Mouse (Mus musculus) retina, embryonic 14.5 days (tissue): Measurements from ENCODE around the gene Gm17571.

Experiments used
- DNase-seq: peaks from one replicate; pipeline ENCODE4 v3.0.0-alpha.2; 2015; ENCODE audit warnings: low spot score

Gm17571 gene

DNA sequence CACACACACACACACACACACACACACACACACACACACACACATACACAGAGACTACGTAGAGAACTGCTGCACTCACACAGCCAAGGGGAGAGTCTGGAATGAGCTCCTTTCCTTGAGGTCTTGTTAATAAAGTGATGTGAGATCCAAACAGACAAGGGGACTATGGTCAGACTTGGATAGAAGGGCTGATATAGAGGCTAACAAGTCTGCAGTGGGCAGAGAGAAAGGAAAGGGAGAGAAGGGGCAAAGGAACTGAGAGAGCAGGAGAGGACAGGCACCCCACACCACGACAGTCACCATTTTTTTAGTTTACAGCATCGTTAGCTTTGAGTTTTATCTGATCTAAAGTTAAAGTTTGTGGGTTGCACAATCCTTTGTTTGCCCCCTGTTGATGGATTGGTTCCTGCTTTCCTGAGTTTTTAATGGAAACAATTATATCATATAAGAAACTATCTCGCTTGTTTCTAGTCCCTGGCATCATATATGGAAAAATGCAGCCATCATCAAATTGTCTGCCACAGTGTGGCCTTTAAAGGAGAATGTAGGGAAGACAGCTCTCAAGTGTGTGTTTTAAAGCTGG, at the start of gene Gm17571:
Gene Gm17571, minus strand, starts transcription at position 51 of the 583 bp plus-strand sequence.
- DNase-seq: no peak

DNA sequence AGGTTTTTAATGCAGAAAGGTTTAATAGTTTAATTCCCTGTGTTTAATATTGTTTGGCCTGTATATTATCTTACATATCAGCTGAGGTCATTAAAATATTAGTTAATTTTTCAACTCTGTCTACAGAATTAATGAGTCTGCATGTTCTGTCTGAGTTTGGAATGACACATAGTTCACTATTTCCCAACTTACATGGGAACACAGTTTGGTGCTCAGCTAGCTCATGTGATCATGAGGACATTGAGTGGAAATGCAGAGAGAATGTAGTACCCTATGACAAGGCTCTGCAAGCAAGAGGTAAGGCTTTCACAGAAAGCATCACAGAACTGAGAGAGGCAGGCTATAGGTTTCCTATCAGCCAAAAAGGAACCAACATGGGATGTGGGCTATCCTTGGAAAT, 49.0 kb upstream of the Gm17571 start:
- no peak for DNase-seq

DNA sequence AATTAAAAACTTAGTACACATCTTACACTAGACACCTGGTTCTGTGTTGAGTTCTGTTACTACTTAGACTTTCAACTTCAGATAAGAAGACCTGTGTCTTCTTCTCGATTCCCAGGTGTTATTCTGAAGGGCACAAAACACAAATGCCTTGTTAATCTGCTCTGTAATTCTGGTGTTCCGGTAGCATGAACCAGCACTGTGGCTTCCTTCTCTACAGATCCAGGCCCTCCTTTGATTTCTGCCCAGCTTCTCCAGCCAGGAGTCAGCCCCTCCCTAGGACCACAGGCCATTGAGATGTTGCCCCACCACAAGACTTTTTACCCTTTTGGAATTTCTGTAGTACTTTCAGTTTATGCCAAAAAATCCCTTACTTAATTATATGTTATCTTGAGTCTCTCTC, 47.2 kb upstream of the Gm17571 start:
- DNase-seq: no peak

DNA sequence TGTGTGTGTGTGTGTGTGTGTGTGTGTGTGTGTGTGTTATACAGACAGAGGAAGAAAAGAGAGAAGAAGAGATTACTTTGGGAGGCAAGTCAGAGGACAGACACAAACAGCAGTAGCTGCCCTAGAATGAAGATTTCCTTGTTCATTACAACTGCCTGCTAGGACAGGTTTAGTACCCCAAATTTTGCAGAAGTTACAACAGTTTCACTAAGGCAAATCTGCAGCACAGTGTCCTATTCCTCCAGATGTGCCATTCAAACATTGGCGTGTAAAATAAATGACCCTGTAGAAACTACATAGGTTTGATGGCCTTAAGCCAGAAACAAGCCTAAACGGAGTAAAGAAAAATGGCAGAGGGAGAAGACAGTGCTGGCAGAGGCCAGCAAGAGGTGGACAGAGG, 46.3 kb upstream of the Gm17571 start:
- no peak for DNase-seq

DNA sequence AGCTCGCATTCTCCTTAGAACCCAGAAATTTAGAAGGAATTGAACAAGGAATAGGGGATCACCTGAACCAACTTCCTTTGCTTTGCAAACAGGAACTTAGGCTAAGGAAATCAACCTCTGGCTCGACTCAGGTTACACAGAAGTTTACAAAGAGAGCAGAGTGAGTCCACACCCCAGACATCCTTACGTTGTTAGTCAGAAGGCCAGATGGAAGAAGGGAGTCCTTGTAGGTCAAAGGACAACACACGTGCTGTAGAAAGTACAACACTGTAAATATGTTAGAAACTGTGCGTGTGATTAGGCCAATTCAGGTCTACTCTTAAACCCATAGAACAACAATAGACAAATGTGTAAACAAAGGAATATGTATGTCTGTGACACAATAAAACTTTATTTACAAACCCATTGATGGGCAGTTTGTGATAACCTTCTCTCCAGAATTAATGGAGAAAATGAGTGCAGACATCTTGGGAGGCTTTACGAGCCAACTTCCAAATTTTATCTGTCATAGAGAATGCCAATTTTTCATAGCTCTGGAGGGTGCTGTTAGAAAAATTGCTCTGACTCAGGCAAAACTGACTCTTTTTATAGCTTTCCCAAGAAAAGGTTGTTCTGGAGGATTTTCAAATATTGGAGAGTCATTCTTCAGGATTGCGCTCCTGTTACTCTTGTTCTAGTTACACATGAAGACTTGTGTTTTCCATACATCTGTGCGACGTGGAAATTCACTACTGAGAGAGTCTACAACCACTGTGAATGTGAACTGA, 45.5 kb upstream of the Gm17571 start:
- DNase-seq: no peak

DNA sequence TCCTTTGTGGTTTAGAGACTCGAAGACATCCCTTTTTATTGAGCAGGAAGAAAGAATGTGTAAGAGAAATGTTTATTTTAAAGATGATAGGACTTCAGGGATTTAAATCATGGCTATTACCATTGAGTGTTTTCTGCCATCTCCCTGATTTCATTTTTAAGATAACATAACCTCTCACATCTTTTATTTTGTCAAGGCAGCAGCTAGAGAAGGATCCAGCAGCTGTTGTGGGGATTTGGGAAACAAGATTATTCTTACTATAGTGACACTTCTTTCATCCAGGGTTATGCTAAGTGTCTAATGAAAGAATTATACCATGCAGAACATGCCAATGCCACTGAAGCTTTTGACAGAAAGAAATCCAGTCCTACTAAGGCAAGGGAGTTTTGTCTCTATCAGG, 44.6 kb upstream of the Gm17571 start:
- DNase-seq: no peak

DNA sequence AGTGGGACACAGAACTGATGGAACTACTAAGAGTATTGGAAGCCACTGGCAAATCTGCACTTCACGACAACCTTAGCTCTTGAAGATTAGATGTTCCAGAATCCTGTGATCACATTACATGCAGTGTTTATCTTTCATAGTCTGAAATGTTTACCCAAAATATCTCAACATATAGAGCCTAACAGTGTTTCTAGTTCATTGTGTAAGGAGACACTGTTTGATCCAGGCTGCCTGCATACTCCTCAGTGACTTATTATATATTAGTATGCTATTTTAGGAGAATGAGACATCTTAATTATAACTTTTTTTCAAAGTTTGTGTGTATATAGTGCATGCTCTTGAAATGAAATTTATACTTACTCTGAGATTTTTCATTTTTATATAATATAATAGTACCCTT, 39.4 kb upstream of the Gm17571 start:
- DNase-seq: no peak

DNA sequence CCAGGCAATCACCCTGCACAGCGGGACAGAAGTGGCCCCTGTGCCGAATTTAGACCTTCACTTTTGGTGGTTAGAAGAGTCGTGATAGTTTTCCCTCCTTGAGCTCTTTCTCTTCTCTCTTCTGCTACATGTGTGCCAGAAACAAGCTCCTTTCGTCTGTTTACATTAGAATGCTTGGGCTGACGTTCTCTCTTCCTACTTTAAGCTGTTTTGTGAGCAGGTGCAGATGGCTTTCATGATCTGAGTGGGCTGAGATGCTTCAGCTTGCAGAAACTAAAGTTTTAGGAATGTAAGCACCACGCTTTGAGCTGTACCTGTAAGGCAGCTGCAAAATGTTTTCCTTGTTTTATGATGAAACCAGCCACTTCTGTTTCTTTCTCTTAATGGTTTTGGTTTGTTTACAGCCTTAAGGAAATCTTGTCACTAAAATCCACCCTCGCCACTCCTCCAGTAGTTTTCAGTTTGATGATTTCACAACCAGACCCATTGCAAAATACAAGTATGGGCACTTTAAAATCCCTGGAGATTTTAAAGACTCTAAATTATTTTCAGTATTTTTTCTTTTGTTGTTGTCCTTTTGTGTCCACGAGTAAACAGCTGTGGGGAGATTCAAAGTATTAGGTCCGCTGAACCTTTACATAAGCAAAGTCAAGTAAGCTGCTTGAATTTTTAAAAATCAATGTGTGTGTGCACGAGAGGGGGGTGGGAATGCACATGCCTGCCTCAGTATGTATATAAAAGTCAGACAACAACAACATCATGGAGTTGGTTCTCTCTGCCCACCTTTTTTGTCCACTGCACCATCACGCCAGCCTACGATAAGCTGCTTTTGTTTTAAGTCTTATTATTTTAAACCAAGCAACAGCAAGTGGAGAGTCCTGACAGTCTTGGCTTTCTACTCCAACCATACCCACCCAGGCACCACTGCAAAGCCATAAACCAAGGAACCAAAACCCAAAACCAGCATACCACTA, 38.0 kb upstream of the Gm17571 start:
- peak; percentile 24 for DNase-seq

DNA sequence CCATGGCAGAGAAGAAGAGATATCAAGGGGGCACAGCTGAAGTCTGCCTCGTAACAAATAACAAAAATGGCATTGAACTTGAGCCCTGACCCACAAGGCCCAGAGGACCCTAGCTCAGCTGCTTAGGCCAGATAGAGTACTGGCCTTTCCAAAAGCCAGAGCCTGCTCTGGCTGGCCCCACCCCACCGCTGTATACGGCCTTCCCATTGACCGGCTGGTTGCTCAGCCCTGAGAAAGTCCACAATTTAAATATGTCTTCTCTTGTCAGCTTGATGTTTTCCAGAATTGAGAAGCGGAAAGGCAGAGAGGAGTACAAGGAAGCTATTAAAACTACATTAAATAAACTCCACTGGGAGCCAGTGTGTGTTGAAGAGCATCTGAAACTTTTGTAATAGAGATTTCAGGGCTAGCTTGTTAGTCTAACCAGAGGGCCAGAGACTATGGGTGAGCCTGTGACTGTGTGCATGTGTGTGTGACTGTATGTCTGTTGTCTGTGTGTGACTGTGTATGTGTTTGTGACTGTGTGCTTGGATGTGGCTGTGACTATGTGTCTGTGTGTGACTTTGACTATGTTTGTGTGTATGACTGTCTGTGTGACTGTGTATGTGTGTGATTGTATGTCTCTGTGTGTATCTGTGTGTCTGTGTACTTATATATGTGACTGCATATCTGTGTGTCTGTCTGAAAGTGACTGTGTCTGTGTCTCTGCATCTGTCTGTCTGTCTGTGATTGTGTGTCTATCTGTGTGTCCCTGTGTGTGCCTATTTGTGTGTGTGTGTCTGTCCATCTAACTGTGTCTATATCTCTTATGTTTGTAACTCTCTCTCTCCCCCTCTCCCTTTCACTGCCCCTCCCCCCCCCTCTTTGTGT, 36.9 kb upstream of the Gm17571 start:
- DNase-seq: no peak

DNA sequence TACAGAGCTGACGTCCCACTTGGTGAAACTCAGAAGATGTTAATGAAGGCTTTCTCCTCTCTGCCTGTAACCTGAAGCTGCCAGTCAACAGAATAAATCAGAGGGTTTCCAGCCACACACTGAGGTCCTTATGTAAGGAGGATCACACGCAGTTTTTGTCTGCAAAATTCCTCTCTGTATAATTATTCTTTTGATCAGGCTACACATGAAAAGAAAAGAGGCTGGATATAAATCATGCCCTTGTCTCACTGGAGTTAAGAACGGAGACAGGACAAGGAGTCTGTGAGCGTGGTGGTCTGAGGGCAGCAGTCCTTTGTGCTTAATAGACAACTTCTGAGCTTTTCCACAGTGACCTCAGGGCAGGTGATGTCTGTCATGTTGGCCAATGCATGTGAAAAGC, 32.7 kb upstream of the Gm17571 start:
- no peak for DNase-seq

DNA sequence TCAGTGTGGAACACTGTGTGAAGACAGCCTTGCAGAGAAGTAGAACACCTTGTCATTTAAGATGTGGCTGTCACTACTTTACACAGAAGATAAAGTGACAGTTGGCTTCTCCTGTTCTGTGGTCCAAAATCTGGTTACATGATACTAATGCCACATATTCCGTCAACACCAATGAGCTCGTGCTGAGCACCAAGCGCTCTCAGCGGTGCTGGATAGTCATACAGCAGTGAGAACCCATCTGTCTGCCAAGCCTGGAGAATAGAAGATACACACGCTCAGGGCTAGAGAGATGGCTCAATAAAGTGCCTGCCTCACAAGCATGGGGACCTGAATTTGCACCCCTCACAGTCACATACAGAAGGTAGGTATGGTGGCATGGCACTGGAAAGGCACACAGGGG, 28.4 kb upstream of the Gm17571 start:
- DNase-seq: no peak

DNA sequence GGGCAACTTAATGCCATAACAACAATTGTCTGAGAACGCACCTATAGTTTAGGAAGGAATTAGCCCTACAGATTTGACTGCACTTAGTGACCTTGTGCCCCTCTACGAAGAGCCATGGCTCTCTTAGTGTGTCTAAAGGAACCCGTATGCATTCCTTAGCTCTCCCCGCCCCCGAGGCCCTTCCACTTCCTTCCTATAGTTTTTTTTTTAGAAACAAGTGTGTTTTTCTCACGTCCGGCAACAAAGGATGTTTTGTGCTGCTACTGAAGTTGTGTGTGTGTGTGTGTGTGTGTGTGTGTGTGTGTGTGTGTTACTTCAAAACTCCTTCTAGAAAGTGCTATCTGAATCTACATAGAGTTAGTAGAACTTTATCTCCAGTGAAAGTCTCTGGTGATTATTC, 23.5 kb upstream of the Gm17571 start:
- no peak for DNase-seq

DNA sequence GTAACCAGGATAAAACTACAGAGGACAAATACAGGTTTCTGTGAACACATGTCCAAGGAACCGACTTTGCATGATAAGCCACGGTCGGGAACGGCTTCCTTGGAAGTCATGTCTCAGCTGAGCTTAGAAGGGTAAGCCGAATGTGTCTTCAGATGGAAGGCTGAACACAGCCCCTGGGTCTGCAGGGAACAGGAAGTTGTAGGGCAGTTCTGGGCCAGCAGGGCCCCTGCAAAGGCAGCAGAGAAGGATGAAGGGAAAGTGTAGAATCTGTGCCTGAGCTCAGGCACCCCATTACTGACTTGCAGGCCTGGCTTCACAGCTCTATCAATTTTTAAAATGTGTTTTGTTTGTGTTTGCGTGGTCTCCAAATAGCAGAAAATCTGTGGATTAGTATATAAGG, 22.2 kb upstream of the Gm17571 start:
- DNase-seq: no peak

DNA sequence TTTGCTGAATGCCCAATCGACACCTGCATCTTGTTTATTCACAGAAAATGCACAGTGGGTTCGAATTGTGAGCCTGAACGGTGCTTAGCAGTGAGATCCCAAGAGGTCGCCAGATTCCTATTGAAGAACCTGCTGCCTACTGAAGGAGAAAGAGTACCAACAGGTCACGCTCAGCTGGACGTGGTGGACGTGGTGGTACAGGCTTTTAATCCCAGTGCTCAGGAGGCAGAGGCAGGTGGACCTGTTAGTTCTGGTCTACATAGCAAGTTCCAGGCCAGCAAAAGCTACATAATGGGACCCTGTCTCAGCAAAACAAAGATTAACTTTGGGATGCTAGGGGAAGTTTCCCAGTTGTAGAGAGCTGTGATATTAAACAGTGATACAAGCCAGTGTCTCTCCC, 21.2 kb upstream of the Gm17571 start:
- no peak for DNase-seq

DNA sequence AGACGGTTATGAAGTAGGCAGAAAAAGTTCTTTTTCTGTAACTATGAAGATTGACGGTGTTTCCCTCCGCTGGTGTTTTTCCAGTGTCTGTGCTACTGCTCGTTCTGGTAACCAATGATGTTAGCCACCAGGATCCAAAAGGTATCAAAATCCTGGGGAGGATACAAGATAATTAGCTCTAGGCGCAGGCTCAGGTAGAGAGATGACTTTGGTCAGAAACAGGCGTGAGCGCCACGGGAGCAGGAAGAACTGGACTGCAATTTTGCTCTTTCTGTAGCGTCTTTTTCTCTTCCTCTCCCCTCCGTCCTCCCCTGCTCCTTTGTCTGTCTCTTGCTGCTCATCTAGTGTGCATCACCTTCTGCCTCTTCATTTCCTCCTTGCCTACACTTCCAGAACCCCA, 20.3 kb upstream of the Gm17571 start:
- no peak for DNase-seq

DNA sequence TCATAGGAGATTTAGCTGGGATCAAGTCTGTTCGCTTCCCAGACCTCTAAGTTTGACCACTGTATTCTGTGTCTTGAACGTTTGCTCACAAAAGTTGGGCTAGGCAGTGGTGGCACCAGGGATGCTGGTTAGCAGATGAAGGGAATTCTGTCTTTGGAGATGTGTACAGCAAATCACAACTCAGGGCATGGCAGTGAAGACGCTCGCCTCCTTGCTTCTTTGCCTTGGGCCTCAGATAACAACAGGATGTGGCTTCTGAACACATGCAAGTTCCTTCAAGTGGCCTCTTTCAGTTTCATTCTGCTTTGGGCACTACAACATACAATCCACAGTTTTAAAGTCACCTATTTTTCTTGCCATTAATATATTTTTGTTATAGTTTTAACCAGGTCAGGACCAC, 19.8 kb upstream of the Gm17571 start:
- DNase-seq: no peak

DNA sequence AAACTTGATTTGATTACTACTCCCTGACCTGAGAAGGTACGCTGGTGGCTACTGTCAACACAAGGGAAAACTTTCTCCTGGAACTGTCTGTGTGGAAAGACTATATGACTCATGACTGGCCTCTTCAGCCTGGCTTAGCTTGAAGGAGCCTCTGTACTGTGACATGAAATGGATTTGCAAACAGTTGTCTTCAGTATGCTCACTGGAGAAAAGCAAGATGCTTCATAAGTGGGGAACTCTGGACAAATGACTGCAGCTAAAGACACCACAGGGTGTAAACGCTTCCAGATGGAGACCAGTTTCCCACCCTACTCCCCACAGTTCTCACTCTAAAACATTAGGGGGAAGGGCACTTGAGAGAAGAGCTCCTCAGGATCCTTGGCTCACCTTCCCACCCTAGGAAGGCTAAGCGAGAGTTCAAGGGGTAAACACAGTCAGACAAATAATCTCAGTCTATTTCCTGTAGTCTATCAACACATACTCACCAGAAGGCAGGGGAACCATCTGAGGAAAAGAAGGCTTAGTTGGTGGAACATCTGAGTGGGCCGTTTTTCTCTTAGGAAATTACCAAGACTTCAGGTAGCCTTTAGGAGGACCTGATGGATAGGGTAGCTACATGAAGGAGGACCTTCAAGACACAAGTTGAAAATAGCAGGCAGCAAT, 18.9 kb upstream of the Gm17571 start:
- no peak for DNase-seq

DNA sequence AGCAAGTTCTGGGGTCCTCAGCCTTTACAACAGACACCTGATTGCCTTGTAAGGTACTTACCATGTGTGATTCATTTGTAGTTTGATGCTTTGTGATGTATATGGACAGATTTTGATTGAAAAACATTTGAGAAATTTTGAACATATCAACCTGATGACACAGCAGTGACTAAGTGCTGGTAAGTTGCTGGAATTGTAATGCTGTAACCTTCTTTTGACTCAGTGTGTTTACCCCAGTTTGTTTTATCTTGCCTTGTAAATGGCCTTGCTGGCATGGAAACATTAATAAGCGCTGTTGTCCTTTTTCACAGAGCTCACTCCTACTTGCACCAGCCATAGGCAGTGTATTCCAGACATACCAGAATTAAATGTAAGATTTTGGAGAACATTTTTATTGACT, 14.4 kb upstream of the Gm17571 start:
- DNase-seq: no peak

DNA sequence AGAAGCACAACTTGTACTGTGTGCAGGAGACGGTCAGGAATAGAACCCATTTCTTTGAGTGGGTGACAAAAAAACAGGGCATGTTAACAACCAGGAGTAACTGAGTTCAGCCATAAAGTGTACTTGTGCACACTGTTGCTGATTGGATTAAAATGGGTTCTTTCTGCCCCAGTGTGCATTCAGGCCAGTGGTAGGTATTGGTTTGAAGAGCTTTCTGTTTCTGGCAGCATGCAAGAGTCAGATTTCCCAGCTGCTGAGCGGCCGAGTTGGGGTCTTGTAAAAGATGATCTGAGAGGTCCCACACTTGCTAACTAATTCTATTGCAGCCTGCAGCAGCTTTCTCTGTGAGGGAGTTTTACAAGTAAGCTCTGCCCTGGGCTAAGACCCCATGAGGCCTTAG, 13.5 kb upstream of the Gm17571 start:
- DNase-seq: no peak

DNA sequence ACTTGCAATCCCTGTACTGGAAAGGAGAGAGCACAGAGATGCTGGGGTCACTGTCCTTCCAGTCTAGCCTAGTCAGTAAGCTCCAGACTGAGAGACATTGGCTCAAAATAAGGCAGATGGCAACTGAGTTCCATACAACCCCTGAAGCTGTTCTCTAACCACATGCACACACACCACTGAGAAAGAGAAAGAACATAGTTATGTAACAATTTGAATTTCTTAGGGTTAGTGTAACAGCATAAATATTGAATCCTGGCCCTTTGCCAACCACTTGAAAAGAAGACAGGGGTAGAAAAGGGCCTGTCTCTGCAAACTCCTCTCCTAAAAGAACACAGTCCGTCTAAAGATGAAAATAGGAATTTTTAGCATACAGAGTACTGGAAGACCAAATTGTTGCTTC, 12.8 kb upstream of the Gm17571 start:
- DNase-seq: no peak

DNA sequence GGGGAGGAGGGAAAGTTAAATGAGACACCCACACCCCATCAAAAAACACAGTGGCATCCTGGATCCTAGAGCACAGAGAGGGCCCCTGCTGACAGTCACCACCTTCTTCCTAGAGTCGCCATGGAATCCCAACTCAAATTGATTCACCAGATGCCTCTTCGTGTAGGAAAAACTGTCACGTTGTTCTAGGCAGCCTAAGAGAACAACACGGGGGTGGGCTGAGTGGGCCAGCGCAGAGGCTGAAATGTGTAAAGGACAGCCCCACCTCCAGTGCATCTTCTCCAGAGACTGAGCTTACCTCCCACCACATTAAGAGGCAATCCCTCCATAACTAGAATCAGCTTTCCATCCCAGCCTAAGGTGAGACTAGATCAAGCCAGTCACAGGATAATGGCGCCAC, 11.2 kb upstream of the Gm17571 start:
- DNase-seq: no peak
